Mouse (Mus musculus) spleen, postnatal 10 days (tissue): ENCODE data around the gene Otof.

Experiments
- DNase-seq, 2 experiments: peaks; one replicate each; pipeline ENCODE4 v3.0.0; 2021 to 2022; ENCODE audit warnings: low spot score in 2 of 2

Gene Otof

DNA sequence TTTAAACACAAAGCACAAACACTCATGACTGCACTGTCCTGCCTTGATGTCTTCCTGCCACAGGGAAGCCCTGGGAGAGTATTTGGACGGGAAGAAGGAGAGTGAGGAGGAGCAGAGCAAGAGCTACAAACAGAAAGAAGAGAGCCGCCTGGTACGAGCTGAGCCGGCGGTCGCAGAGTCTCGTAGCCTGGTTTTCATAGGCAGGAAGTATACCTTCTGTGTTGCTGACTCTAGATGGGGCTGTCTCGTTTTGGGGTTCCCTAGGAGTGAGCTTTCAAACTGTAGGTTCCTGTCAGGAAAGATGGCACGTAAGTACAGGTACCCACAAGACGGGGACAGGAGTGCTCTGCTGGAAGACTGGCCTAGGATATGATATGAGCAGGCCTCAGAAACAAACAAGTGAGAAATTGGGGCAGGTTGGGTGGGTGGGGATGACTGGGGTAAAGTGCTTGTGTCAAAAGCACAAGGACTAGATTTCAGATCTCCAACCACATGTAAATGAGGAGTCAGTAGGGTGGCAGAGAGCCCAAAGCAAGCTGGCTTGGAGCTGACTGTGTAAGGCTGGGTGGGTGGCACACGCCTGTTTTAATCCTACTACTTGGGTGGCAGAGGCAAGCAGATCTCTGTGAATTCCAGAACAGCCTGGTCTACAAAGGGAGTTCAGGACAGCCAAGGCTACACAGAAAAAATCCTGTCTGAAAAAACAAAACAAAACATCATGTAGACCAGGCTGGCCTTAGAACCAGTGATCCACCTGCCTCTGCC, 119.9 kb downstream of the Otof start:
- no peak for DNase-seq

- DNase-seq: no peak
These were observed 120.9 kb downstream of the Otof start for GRCm38 (mm10) chr5:30340815-30341214.
